Mouse (Mus musculus) gastrocnemius, postnatal 36 days (tissue): ENCODE results near the gene Junb. TPM values are rescaled to one million over a fixed set of nuclear protein-coding genes. Genes with fewer than 3 reads are reported as not detected.

ENCODE experiments used
- DNase-seq, 2 experiments: peaks; one replicate each; pipeline ENCODE4 v3.0.0; 2022
- intact Hi-C: fragments of 180-260 bp; cut with DNase I; formaldehyde crosslinking; loops from one replicate; pipeline ENCODE4 v1.15.1; 2025
- total RNA-seq, 2 experiments: library from RNA; stranded (reverse); gene quantifications; 2 replicates each; pipeline ENCODE4 v1.2.3; 2021

Junb gene
- total RNA-seq, 2 experiments from 2014 or later, result 4.3 to 12.8 TPM

- intact Hi-C loops, result no loop called here
- no peak for DNase-seq
Observed at GRCm38 (mm10) chr8:84946528-84947240, 31.8 kb downstream of the Junb start, which contains the start of gene Rtbdn. Rtbdn (plus strand) TSS chr8:84946991.

- DNase-seq, result no peak
- intact Hi-C loops, result loop anchor here (2.0 kb wide), 1 partner anchor 45 kb away; the partner anchor contains the start of gene Hook2
Observed at GRCm38 (mm10) chr8:84945633-84946527, 32.6 kb downstream of the Junb start.

GRCm38 (mm10) chr8:84945235-84945632 is 33.3 kb downstream of the Junb start:
- DNase-seq, result no peak
- intact Hi-C loops, result loop anchor here (2.0 kb wide), 1 partner anchor 46 kb away; the partner anchor contains the start of gene Hook2

GRCm38 (mm10) chr8:84944478-84945160 is 33.9 kb downstream of the Junb start:
- no peak for DNase-seq
- intact Hi-C loops, result loop anchor here (2.0 kb wide), 1 partner anchor 46 kb away; the partner anchor contains the start of gene Hook2

- no peak for DNase-seq
- intact Hi-C loops, result loop anchor here (2.0 kb wide), 1 partner anchor 47 kb away; the partner anchor contains the start of gene Hook2
Observed at GRCm38 (mm10) chr8:84943699-84944098, 34.8 kb downstream of the Junb start.

GRCm38 (mm10) chr8:84937620-84938485 is 40.7 kb downstream of the Junb start:
- intact Hi-C loops, result no loop called here
- DNase-seq, result no peak

GRCm38 (mm10) chr8:84936962-84937546 is 41.5 kb downstream of the Junb start, which contains the start of gene Mast1:
Mast1 (minus strand) TSS chr8:84937359.
- peak in 1 of 2 experiments; percentile 33 for DNase-seq
- intact Hi-C loops, result no loop called here

GRCm38 (mm10) chr8:84936041-84936961 is 42.2 kb downstream of the Junb start:
- intact Hi-C loops, result no loop called here
- DNase-seq, result no peak

- no peak for DNase-seq
- intact Hi-C loops, result no loop called here
Observed at GRCm38 (mm10) chr8:84935489-84935888, 43.0 kb downstream of the Junb start.

- intact Hi-C loops, result no loop called here
- no peak for DNase-seq
Observed at GRCm38 (mm10) chr8:84934860-84935259, 43.7 kb downstream of the Junb start.

- intact Hi-C loops, result no loop called here
- no peak for DNase-seq
Observed at GRCm38 (mm10) chr8:84933767-84934559, 44.6 kb downstream of the Junb start.

GRCm38 (mm10) chr8:84930582-84930981 is 47.9 kb downstream of the Junb start:
- DNase-seq, result no peak
- intact Hi-C loops, result no loop called here

- DNase-seq, result peak; percentile 60 to 61
- intact Hi-C loops, result loop anchor here (5.0 kb wide), 1 partner anchor 69 kb away; no protein-coding TSS in a partner anchor
Observed at GRCm38 (mm10) chr8:84928456-84929306, 49.8 kb downstream of the Junb start.

GRCm38 (mm10) chr8:84927513-84927912 is 51.0 kb downstream of the Junb start:
- DNase-seq, result no peak
- intact Hi-C loops, result loop anchor here (5.0 kb wide), 1 partner anchor 70 kb away; no protein-coding TSS in a partner anchor

GRCm38 (mm10) chr8:84925557-84925956 is 53.0 kb downstream of the Junb start:
- no peak for DNase-seq
- intact Hi-C loops, result loop anchor here (5.0 kb wide), 1 partner anchor 72 kb away; no protein-coding TSS in a partner anchor
